Comparison of ENCODE assay signal across 21 mouse cellular contexts in genomic region chr13:9167842-9168241, GRCm38 (mm10).
DNase-seq lines count a peak whose midpoint lies in the region; ATAC-seq and TF ChIP-seq lines count a peak whose summit lies in the region.
"Had no signal": no experiment of that assay in that cellular context is flagged by ENCODE, and none has a peak within 500 bp of the region (broad histone marks: within the 10 kb centered on the region; RNA-seq: fewer than 3 reads in every experiment).

No protein-coding gene starts in this region.

- peak; percentile 38; the same call in 1 of the 2 replicates for ATAC-seq in intestine, embryonic 15.5 days
- ATAC-seq in intestine, embryonic 16.5 days: no peak
- ATAC-seq in kidney, embryonic 14.5 days (ENCODE audit: low FRiP score, low TSS enrichment): no peak
- ATAC-seq in liver, postnatal 0 days: peak; percentile 64
- ATAC-seq in liver, embryonic 11.5 days (replicated peaks; ENCODE audit: low FRiP score): no peak
- ATAC-seq in stomach, postnatal 0 days (ENCODE audit: low FRiP score, low TSS enrichment): peak; percentile 75
- ATAC-seq in megakaryocyte, adult 5-6 weeks (ENCODE audit: poor library complexity, severe bottlenecking): no peak
- ATAC-seq: activated CD4-positive, CD25-positive, alpha-beta regulatory T cell, adult 4 months; forebrain, embryonic 13.5 days; forebrain, embryonic 15.5 days; forebrain, postnatal 0 days had no signal

- peaks cover 33% of the 10 kb centered on the region; the same call in 1 of the 2 replicates for H3K36me3 ChIP-seq in intestine, embryonic 15.5 days
- peaks cover 28% of the 10 kb centered on the region for H3K36me3 ChIP-seq in intestine, embryonic 16.5 days (ENCODE audit: control insufficient read depth, insufficient read depth, low read length)
- H3K36me3 ChIP-seq in kidney, embryonic 14.5 days (ENCODE audit: control insufficient read depth, insufficient read depth, low read length): peaks cover 84% of the 10 kb centered on the region
- H3K36me3 ChIP-seq in liver, postnatal 0 days (replicated peaks; ENCODE audit: insufficient read depth, low read length): peaks cover 91% of the 10 kb centered on the region
- H3K36me3 ChIP-seq in liver, embryonic 11.5 days (ENCODE audit: control insufficient read depth, insufficient read depth, low read length): peaks cover 52% of the 10 kb centered on the region
- peaks cover 40% of the 10 kb centered on the region for H3K36me3 ChIP-seq in stomach, postnatal 0 days (ENCODE audit: control insufficient read depth, insufficient read depth, low read length)

- H3K9ac ChIP-seq in intestine, embryonic 15.5 days: no peak overlapping the region
- no peak overlapping the region for H3K9ac ChIP-seq in intestine, embryonic 16.5 days (ENCODE audit: low read depth, low read length)
- no peak overlapping the region for H3K9ac ChIP-seq in kidney, embryonic 14.5 days (ENCODE audit: low read depth, low read length)
- H3K9ac ChIP-seq in liver, postnatal 0 days (replicated peaks): no peak overlapping the region
- H3K9ac ChIP-seq in liver, embryonic 11.5 days (ENCODE audit: low read depth, low read length): no peak overlapping the region
- H3K9ac ChIP-seq in stomach, postnatal 0 days (ENCODE audit: low read length): no peak overlapping the region
- H3K9ac ChIP-seq: embryonic facial prominence, embryonic 12.5 days; forebrain, embryonic 13.5 days; forebrain, embryonic 15.5 days; forebrain, postnatal 0 days had no signal

- no peaks in the 10 kb centered on the region for H3K4me1 ChIP-seq in intestine, embryonic 15.5 days (replicated peaks)
- no peaks in the 10 kb centered on the region for H3K4me1 ChIP-seq in intestine, embryonic 16.5 days (ENCODE audit: control insufficient read depth, insufficient read depth, low read length)
- H3K4me1 ChIP-seq in kidney, embryonic 14.5 days (ENCODE audit: control insufficient read depth, insufficient read depth, low read length): no peaks in the 10 kb centered on the region
- no peaks in the 10 kb centered on the region for H3K4me1 ChIP-seq in liver, postnatal 0 days (ENCODE audit: insufficient read depth)
- H3K4me1 ChIP-seq in liver, embryonic 11.5 days (replicated peaks; ENCODE audit: control insufficient read depth, insufficient read depth, low read length): no peaks in the 10 kb centered on the region
- H3K4me1 ChIP-seq in stomach, postnatal 0 days (replicated peaks; ENCODE audit: control insufficient read depth, insufficient read depth): no peaks in the 10 kb centered on the region
- H3K4me1 ChIP-seq: embryonic facial prominence, embryonic 10.5 days; embryonic facial prominence, embryonic 12.5 days; forebrain, embryonic 13.5 days; forebrain, embryonic 15.5 days had no signal

- no peaks in the 10 kb centered on the region for H3K9me3 ChIP-seq in intestine, embryonic 15.5 days
- H3K9me3 ChIP-seq in intestine, embryonic 16.5 days (ENCODE audit: control insufficient read depth, low read length): no peaks in the 10 kb centered on the region
- no peaks in the 10 kb centered on the region for H3K9me3 ChIP-seq in kidney, embryonic 14.5 days (ENCODE audit: control insufficient read depth, low read length)
- no peaks in the 10 kb centered on the region for H3K9me3 ChIP-seq in liver, postnatal 0 days (ENCODE audit: low read length)
- H3K9me3 ChIP-seq in liver, embryonic 11.5 days (ENCODE audit: control insufficient read depth, low read length): no peaks in the 10 kb centered on the region
- H3K9me3 ChIP-seq in stomach, postnatal 0 days (ENCODE audit: control insufficient read depth, low read length): no peaks in the 10 kb centered on the region
- H3K9me3 ChIP-seq: embryonic facial prominence, embryonic 10.5 days; embryonic facial prominence, embryonic 12.5 days; forebrain, embryonic 13.5 days; forebrain, embryonic 15.5 days had no signal

- no peak overlapping the region for H3K4me2 ChIP-seq in intestine, embryonic 15.5 days (replicated peaks)
- H3K4me2 ChIP-seq in intestine, embryonic 16.5 days (ENCODE audit: low read depth, low read length): no peak overlapping the region
- no peak overlapping the region for H3K4me2 ChIP-seq in kidney, embryonic 14.5 days (replicated peaks; ENCODE audit: low read depth, low read length)
- H3K4me2 ChIP-seq in liver, postnatal 0 days (ENCODE audit: low read depth, low read length): no peak overlapping the region
- no peak overlapping the region for H3K4me2 ChIP-seq in liver, embryonic 11.5 days
- no peak overlapping the region for H3K4me2 ChIP-seq in stomach, postnatal 0 days (replicated peaks; ENCODE audit: low read depth)
- H3K4me2 ChIP-seq: embryonic facial prominence, embryonic 12.5 days; forebrain, embryonic 13.5 days; forebrain, embryonic 15.5 days had no signal

- H3K27ac ChIP-seq in intestine, embryonic 15.5 days: no peak overlapping the region
- H3K27ac ChIP-seq in intestine, embryonic 16.5 days (ENCODE audit: low read length): no peak overlapping the region
- H3K27ac ChIP-seq in kidney, embryonic 14.5 days (ENCODE audit: low read depth, low read length): no peak overlapping the region
- no peak overlapping the region for H3K27ac ChIP-seq in liver, postnatal 0 days (ENCODE audit: low read depth)
- H3K27ac ChIP-seq in liver, embryonic 11.5 days (ENCODE audit: low read depth, low read length): no peak overlapping the region
- no peak overlapping the region for H3K27ac ChIP-seq in stomach, postnatal 0 days (replicated peaks)
- H3K27ac ChIP-seq: embryonic facial prominence, embryonic 10.5 days; embryonic facial prominence, embryonic 12.5 days; forebrain, embryonic 13.5 days; forebrain, embryonic 15.5 days had no signal

- TF ChIP-seq CTCF in liver, postnatal 0 days (IDR thresholded peaks at IDR 0.05; ENCODE audit: low read depth): no peak
- no peak for TF ChIP-seq CTCF in stomach, postnatal 0 days (IDR thresholded peaks at IDR 0.05; ENCODE audit: low read depth)

- 67% methylated on average over 3 of the region's 3 CpGs for WGBS in intestine, embryonic 15.5 days
- 77% methylated on average over 3 of the region's 3 CpGs for WGBS in intestine, embryonic 16.5 days
- 92% methylated on average over 3 of the region's 3 CpGs for WGBS in kidney, embryonic 14.5 days
- 62% methylated on average over 3 of the region's 3 CpGs for WGBS in liver, postnatal 0 days (ENCODE audit: insufficient replicate concordance)
- WGBS in liver, embryonic 11.5 days: 91% methylated on average over 3 of the region's 3 CpGs
- 59% methylated on average over 3 of the region's 3 CpGs for WGBS in stomach, postnatal 0 days

- no peak for TF ChIP-seq EP300 in liver, postnatal 0 days (IDR thresholded peaks at IDR 0.05; ENCODE audit: low read depth)
- no peak for TF ChIP-seq EP300 in stomach, postnatal 0 days (optimal IDR thresholded peaks at IDR 0.05)

- DNase-seq in kidney, adult 9 months: peak; percentile 64
- no peak for DNase-seq in liver, postnatal 0 days
- DNase-seq in liver, embryonic 11.5 days (ENCODE audit: low spot score): no peak
- no peak for DNase-seq in stomach, postnatal 0 days (ENCODE audit: low spot score)
- DNase-seq: adrenal gland, postnatal 10 days; adrenal gland, postnatal 36 days; cerebellum, adult 11-12 months; cerebellum, adult 2 months; cerebellum, adult 9-10 months; cerebellum, postnatal 10 days; cerebellum, postnatal 25 days; forebrain, postnatal 0 days had no signal

- no peaks in the 10 kb centered on the region for H3K27me3 ChIP-seq in intestine, embryonic 15.5 days (replicated peaks)
- no peaks in the 10 kb centered on the region for H3K27me3 ChIP-seq in intestine, embryonic 16.5 days (replicated peaks; ENCODE audit: control insufficient read depth, insufficient read depth, low read length)
- H3K27me3 ChIP-seq in kidney, embryonic 14.5 days (ENCODE audit: control insufficient read depth, insufficient read depth, low read length): no peaks in the 10 kb centered on the region
- H3K27me3 ChIP-seq in liver, postnatal 0 days (ENCODE audit: insufficient read depth, low read length): no peaks in the 10 kb centered on the region
- H3K27me3 ChIP-seq in liver, embryonic 11.5 days (replicated peaks; ENCODE audit: control insufficient read depth, insufficient read depth, low read length): no peaks in the 10 kb centered on the region
- no peaks in the 10 kb centered on the region for H3K27me3 ChIP-seq in stomach, postnatal 0 days (ENCODE audit: control insufficient read depth, insufficient read depth, low read length)
- H3K27me3 ChIP-seq: embryonic facial prominence, embryonic 12.5 days; forebrain, embryonic 13.5 days; forebrain, embryonic 15.5 days had no signal

- no peak overlapping the region for H3K4me3 ChIP-seq in intestine, embryonic 15.5 days (replicated peaks)
- no peak overlapping the region for H3K4me3 ChIP-seq in intestine, embryonic 16.5 days (ENCODE audit: low read length)
- H3K4me3 ChIP-seq in kidney, embryonic 14.5 days (ENCODE audit: low read length): no peak overlapping the region
- H3K4me3 ChIP-seq in liver, postnatal 0 days (ENCODE audit: low read depth, low read length): no peak overlapping the region
- no peak overlapping the region for H3K4me3 ChIP-seq in liver, embryonic 11.5 days (ENCODE audit: low read depth, low read length)
- no peak overlapping the region for H3K4me3 ChIP-seq in stomach, postnatal 0 days (ENCODE audit: low read depth, low read length)
- H3K4me3 ChIP-seq: embryonic facial prominence, embryonic 10.5 days; embryonic facial prominence, embryonic 12.5 days; forebrain, embryonic 13.5 days; forebrain, embryonic 15.5 days had no signal

Comparison
In these comparisons a context has a peak if more than half of its experiments do, and no peak if none do; other contexts are left out.
1. ATAC-seq: peak in intestine, embryonic 15.5 days (single experiment), liver, postnatal 0 days (single experiment) and stomach, postnatal 0 days (single experiment); none in intestine, embryonic 16.5 days (single experiment), kidney, embryonic 14.5 days (single experiment), liver, embryonic 11.5 days (single experiment) and megakaryocyte, adult 5-6 weeks (single experiment).